Mouse (Mus musculus): ENCODE data around the gene Gm20481.
A peak's percentile ranks its signal among the peaks of the same experiment; 100 is the strongest.
"Not testable (repeated sequence)": the region's sequence is repeated elsewhere in the genome, so short reads cannot be mapped to it uniquely, and the experiment has no call there.

Gene Gm20481

DNA sequence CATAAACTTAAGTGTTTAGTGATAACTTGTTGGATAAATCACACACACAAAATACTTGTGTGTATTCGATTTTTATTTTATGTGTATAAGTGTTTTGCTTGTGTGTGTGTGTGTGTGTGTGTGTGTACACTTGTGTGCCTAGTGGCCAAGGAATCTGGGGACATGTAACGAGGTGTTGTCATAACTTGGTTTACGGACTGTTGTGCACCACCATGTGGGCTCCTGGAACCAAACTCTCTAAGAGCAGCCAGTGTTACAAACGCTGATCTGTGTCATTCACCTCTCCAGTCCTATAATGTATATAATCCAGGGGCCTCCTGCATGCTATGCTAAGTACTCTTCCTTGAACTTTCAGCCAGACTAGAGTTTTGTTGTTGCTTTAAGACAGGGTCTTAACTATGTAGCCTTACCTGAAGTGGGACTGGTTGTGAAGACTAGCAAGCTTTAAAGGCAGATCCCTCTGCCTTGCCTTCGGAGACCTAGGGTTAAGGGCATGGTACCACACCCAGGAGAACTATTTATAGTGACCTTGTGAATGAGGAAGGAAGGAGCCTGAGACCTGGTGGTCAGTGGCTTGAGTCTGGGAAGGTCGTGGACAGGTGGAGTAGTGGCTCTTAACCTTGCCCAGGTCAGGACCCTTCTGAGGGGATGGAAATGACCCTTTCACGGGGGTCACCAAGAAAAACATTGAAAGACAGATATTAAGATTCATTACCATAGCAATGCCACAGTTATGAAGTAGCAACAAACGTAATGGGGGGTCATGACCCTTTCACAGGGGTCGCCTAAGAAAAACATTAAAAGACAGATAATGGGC is 33.5 kb downstream of the Gm20481 start:
- DNase-seq (ENCODE audit: low spot score in 2 of 2): no peak

GRCm38 (mm10) chr17:35004075-35004717 is 34.5 kb downstream of the Gm20481 start:
- DNase-seq (ENCODE audit: low spot score in 2 of 2): no peak

DNA sequence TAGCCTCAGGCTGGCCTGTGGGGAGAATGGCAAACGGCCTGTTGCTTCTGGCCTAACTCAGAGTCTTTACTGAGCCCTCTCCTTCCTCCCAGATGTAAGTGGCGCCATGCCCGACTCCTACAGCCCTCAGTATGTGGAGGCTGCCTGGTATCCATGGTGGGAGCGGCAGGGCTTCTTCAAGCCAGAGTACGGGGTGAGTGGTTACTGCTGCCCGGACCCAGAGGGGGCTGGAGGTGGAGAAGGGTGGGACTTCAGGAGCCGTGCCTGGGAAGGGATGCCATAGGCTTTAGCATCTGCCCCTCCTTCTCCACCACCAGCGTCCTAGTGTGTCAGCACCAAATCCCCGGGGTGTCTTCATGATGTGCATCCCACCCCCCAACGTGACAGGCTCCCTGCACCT is 35.4 kb downstream of the Gm20481 start:
- DNase-seq (ENCODE audit: low spot score in 2 of 2): no peak

DNA sequence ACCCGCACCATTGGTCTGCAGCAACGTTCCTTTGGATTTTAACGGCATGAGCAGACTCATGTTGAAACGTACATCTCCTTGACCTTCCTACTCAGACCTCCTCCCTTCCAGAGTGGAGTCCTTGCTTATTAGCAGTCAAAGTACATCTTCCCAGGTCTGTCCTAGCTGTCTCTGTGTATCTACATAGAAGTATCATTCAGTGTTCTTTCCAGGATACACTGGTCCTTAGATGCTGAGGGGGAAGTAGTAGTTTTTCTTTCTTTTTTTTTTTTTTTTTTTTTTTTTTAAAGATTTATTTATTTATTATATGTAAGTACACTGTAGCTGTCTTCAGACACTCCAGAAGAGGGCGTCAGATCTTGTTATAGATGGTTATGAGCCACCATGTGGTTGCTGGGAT is 36.2 kb downstream of the Gm20481 start:
- DNase-seq (ENCODE audit: low spot score in 2 of 2): not testable (repeated sequence)

- DNase-seq (ENCODE audit: low spot score in 2 of 2): no peak
These were observed 37.8 kb downstream of the Gm20481 start for GRCm38 (mm10) chr17:35007387-35007991.

DNA sequence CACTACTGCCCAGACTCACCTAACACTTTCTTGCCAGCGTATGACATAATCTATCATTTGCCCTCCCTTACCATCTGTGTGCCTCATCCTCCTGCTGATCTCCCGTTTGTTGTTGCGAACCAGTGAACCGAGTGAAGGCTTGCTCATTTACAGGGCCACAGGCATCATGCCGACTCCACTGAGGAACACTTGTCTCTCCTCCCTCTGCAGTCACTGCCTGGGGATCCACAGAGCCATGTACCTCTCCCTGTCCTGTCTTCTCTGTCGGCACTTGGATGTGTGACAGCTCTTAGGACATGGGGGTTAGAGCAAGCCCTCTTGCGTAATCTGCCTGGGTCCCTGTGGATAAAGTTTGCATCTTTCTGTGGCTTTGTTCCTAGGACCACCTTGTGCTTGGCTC is 39.9 kb downstream of the Gm20481 start:
- no peak for DNase-seq (ENCODE audit: low spot score in 2 of 2)

- DNase-seq (ENCODE audit: low spot score in 2 of 2): no peak
These were observed 41.7 kb downstream of the Gm20481 start for GRCm38 (mm10) chr17:35011440-35011839.

DNA sequence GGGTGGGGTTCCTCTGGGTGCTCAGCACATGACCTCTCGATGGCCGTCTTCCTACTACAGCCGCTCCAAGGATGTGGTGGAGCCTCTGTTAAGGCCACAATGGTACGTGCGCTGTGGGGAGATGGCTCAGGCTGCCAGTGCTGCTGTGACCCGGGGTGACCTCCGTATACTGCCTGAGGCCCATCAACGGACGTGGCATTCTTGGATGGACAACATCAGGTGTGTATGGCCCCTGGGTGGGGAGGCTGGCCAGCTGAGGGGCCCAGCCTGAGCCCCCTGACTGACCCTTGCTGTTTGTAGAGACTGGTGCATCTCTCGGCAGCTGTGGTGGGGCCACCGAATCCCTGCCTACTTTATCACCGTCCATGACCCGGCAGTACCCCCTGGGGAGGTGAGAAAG is 42.7 kb downstream of the Gm20481 start:
- no peak for DNase-seq (ENCODE audit: low spot score in 2 of 2)

GRCm38 (mm10) chr17:35013221-35013620 is 43.5 kb downstream of the Gm20481 start:
- DNase-seq (ENCODE audit: low spot score in 2 of 2): no peak

DNA sequence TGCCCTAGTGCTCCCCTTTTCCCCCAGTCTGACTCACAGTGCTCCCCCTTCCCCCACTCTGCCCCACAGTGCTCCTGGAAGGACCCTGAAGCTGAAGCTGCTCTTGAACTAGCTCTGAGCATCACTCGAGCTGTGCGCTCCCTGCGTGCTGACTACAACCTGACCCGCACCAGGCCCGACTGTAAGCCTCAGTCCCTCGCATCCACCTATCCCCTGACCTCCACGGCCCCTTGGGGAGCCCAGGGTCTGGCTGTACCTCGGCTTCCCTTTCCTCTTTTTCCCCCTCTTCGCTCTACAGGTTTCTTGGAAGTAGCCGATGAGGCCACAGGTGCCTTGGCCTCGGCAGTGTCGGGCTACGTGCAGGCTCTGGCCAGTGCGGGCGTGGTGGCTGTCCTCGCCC is 45.6 kb downstream of the Gm20481 start:
- DNase-seq (ENCODE audit: low spot score in 2 of 2): no peak

DNA sequence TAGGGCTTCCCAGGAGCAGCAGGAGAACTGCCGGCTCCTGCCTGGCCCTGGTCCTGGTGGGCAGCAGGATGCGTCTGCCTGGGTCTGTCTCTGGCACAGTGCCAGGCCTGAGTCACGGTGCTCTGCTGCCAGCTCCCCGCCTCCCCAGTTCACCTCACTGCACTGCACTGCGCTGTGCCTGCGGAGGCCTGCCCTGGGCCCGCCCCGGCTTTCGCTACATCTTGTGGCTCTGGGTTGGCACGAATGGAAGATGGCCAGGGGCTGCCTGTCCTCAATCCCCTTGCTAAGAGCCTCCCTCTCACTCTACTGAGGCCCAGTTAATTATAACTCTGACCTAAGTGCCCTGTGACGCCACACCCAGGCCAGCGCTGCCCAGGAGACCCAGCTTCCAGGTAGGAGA is 46.7 kb downstream of the Gm20481 start, which contains the start of gene Vwa7:
Vwa7 (plus strand) TSS at position 204 of the 400 bp plus-strand sequence.
- peak; percentile 52 to 75 for DNase-seq (ENCODE audit: low spot score in 2 of 2)

DNA sequence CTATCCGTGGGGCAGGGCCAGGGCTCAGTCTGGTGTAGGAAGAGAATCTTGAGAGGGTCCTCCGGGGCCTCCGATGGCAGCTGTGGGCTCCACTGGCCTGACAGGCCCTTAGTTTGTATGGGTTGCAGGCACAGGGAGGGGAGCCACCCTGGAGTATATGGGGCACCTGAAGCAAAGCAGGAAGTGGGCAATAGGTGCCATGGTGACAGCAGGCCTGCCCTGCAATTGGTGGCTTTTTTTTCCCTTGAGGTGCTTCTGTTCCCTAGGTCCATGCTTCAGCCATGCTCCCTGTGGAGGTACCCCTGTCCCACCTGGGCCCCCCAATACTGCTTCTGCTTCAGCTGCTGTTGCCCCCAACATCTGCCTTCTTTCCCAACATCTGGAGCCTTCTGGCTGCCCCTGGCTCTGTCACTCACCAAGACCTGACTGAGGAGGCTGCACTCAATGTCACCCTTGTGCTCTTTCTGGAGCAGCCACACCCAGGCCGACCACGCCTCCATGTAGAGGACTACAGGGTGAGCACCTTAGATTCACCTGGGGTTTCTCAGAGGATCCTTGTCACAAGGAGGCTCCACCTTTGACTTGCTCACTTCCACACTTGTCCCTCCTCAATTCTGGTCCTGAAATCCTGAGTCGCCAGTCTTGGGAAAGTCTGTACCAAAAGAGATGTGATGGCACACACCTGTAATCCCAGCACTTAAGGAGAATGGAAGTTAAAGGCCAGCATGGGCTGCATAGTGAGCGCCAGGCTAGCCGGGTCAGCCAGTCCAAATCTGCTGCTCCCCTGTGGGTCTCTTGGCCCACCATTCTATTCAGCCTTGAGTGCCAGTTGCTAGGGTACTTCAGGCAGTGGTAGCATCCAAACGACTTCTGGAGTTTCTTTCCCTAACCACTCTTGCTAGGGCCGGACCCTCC is 47.3 kb downstream of the Gm20481 start:
- no peak for DNase-seq (ENCODE audit: low spot score in 2 of 2)

DNA sequence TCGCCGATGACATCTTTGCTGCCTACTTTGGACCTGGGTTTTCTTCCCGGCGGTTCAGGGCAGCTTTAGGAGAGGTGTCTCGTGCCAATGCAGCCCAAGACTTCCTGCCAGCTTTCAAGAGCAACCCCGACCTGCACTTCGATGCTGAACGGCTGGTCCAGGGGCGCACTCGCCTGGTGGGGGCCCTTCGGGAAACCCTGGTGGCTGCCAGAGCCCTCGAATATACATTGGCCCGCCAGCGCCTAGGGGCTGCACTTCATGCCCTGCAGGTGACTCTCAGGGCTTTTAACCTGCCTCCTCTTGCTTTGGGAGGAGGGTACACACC is 48.0 kb downstream of the Gm20481 start:
- no peak for DNase-seq (ENCODE audit: low spot score in 2 of 2)

DNA sequence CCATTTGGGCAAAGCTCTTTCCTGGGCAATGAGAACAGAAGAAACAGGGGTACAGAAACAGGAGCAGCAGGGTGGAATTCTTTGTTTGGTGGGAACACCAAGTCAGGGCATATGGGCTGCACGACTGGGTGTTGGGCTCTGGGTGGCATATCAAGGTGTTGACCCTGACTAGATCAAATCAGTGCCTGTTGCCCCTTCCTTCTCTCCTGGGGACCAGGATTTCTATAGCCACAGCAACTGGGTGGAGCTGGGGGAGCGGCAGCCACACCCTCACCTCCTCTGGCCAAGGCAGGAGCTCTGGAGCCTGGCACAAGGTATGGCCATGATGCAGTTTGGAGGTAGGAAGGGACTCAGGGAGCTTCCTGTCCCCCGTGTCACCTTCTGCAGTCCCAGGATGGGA is 48.5 kb downstream of the Gm20481 start:
- DNase-seq (ENCODE audit: low spot score in 2 of 2): no peak

DNA sequence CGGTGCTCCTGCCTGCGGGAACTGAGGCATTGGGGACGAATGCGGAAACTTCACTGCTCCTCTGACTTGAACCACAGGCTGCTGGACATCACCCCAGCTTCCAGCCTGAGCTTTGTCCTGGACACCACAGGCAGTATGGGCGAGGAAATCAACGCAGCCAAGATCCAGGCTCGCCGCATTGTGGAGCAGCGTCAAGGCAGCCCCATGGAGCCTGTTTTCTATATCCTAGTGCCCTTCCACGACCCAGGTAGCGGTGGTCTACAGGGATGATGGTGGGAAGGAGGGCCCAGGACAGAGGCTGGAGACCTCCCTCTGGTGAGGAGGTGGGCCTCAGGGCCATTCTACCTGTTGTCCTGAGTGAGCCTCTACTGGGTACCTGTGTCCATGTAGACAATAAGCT is 50.2 kb downstream of the Gm20481 start:
- DNase-seq (ENCODE audit: low spot score in 2 of 2): no peak

- DNase-seq (ENCODE audit: low spot score in 2 of 2): no peak
These were observed 50.8 kb downstream of the Gm20481 start for GRCm38 (mm10) chr17:35020551-35020950.

GRCm38 (mm10) chr17:35021163-35021808 is 51.6 kb downstream of the Gm20481 start:
- peak; percentile 75 to 87 for DNase-seq (ENCODE audit: low spot score in 2 of 2)
